ENCODE assay signal across 14 mouse cellular contexts in genomic region chr2:109546486-109547115, GRCm38 (mm10).
A peak's percentile ranks its signal among the peaks of the same experiment; 100 is the strongest.
DNase-seq lines count a peak whose midpoint lies in the region; ATAC-seq lines count a peak whose summit lies in the region.
"Had no signal": no experiment of that assay in that cellular context is flagged by ENCODE, and none has a peak within 500 bp of the region (broad histone marks: within the 10 kb centered on the region; RNA-seq: fewer than 3 reads in every experiment).

No protein-coding gene starts in this region.

- peak; percentile 20; the same call in 1 of the 2 replicates for ATAC-seq in frontal cortex, adult (ENCODE audit: low TSS enrichment)
- ATAC-seq: intestine, embryonic 16.5 days had no signal

- no peak for DNase-seq in frontal cortex, postnatal 10 days (ENCODE audit: low spot score in 2 of 2)
- peak; percentile 5 for DNase-seq in layer of hippocampus, adult 11-12 months (ENCODE audit: low spot score)
- DNase-seq in layer of hippocampus, adult 9-11 months: no peak
- peak; percentile 27 for DNase-seq in Muller cell, postnatal 12 days (ENCODE audit: inconsistent ontology term)
- DNase-seq in cerebellum, adult 9-10 months: peak; percentile 92
- DNase-seq in MN1 (ENCODE audit: low spot score): no peak
- no peak for DNase-seq in testis, postnatal 14 days (ENCODE audit: low spot score)
- DNase-seq: adrenal gland, postnatal 14 days; gastrocnemius, postnatal 36 days; midbrain, embryonic 14.5 days; right cerebral cortex, adult 18-20 months; thymus, adult 18-20 months had no signal

Comparison
In these comparisons a context has a peak if more than half of its experiments do, and no peak if none do; other contexts are left out.
1. DNase-seq: peak in layer of hippocampus, adult 11-12 months (single experiment), Muller cell, postnatal 12 days (single experiment) and cerebellum, adult 9-10 months (single experiment); none in frontal cortex, postnatal 10 days (0 of 2), layer of hippocampus, adult 9-11 months (single experiment), MN1 (single experiment) and testis, postnatal 14 days (single experiment).